Comparison of ENCODE assay signal across 21 mouse cellular contexts in genomic region chr19:23380968-23381367, GRCm38 (mm10).
DNase-seq lines count a peak whose midpoint lies in the region; ATAC-seq lines count a peak whose summit lies in the region.
"Had no signal": no experiment of that assay in that cellular context is flagged by ENCODE, and none has a peak within 500 bp of the region (broad histone marks: within the 10 kb centered on the region; RNA-seq: fewer than 3 reads in every experiment).

No protein-coding gene starts in this region.

- peak; percentile 76 for ATAC-seq in frontal cortex, adult (ENCODE audit: low TSS enrichment)
- ATAC-seq: activated CD4-positive, CD25-positive, alpha-beta regulatory T cell, adult 4 months; CD4-positive, CD25-positive, alpha-beta regulatory T cell, adult 4 months; Patski had no signal

- DNase-seq in frontal cortex, postnatal 25 days (ENCODE audit: low spot score in 2 of 2), result no peak
- peak; percentile 58 for DNase-seq in heart, adult 11 months
- DNase-seq in heart, postnatal 14 days, result no peak
- DNase-seq in right cerebral cortex, adult 18-20 months, result peak; percentile 18
- no peak for DNase-seq in right cerebral cortex, postnatal 25 days
- peak; percentile 37 for DNase-seq in brain, adult 2 months (ENCODE audit: low read depth, low spot score)
- no peak for DNase-seq in spleen, postnatal 10 days (ENCODE audit: low spot score in 2 of 2)
- DNase-seq: adrenal gland, adult 2 months; adrenal gland, adult 8-10 months; adrenal gland, postnatal 10 days; adrenal gland, postnatal 14 days; adrenal gland, postnatal 25 days; adrenal gland, postnatal 36 days; B cell, adult 2 months; cerebellum, adult 11 months; cerebellum, adult 11-12 months; cerebellum, adult 18-20 months had no signal

- intact Hi-C loops in heart, postnatal 14 days (cut with DNase I), result no loop called here

Comparison
In these comparisons a context has a peak if more than half of its experiments do, and no peak if none do; other contexts are left out.
1. DNase-seq: peak in heart, adult 11 months (single experiment), right cerebral cortex, adult 18-20 months (single experiment) and brain, adult 2 months (single experiment); none in frontal cortex, postnatal 25 days (0 of 2), heart, postnatal 14 days (0 of 2), right cerebral cortex, postnatal 25 days (single experiment) and spleen, postnatal 10 days (0 of 2).